Mouse (Mus musculus) ovary, adult 18-20 months (tissue): ENCODE measurements around the gene Klra7.
"Not testable (repeated sequence)": the region's sequence is repeated elsewhere in the genome, so short reads cannot be mapped to it uniquely, and the experiment has no call there.

ENCODE experiments used
- DNase-seq: peaks from one replicate; pipeline ENCODE4 v3.0.0; 2022; ENCODE audit warnings: low spot score, mixed read lengths

The Klra7 gene

DNA sequence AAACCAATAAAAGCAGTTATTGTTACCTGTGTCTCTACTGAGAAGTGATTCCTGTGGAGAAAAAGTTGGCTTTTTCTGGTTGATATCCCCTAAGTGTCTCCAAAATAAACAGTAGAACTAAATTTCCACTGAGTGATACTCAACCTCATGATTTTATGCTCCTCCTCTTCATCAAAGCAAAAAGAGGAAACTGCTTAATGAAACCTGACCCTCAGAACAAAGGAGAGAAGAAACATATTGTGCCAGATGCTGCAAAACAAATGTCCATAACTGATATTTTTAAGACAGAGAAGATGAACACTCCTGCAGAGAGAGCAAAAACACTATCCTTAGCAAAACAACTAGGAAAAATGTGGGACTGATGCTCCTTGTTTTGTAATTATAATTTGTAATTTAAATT is at the start of gene Klra7:
Klra7 (minus strand) TSS at position 101 of the 400 bp plus-strand sequence.
- DNase-seq: no peak

DNA sequence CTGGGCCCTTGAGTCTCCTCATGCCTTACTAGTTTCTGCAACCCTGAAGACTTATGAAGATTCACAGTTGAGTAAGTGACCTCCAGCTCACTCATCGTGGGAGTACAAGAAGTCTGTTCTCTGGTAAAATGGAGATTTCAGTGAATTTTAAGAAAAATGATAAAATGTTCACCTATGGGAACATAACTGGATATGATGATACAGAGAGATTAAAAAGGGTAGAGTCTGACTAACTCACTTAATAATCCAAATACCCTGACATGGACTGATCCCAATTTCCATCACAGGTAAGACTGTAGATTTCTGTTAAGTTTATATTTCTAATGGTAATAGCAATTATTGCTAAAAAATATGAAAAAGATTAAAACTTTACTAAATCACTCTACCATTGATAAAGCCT is 48.7 kb upstream of the Klra7 start, which contains the start of gene Klra10:
Klra10 (minus strand) TSS at position 101 of the 400 bp plus-strand sequence.
- not testable (repeated sequence) for DNase-seq

DNA sequence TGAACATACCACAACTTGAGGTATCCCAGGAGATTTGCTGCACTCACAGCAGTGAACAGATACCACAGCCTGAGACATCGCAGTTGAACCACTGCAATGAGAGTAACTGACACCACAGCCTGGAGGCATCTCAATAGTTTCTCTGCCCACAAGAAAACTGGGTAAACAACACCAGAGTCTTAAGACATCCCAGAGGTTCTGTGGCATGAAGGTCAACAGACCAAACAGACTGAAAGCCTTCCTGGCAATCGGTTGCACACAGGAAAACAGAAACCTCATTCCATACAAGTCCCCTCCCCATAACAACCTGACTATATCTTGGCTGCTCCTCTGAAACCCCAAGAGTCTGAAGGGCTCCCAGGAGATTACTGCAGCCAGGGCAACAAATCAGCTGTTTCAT is 22.2 kb upstream of the Klra7 start:
- no peak for DNase-seq

DNA sequence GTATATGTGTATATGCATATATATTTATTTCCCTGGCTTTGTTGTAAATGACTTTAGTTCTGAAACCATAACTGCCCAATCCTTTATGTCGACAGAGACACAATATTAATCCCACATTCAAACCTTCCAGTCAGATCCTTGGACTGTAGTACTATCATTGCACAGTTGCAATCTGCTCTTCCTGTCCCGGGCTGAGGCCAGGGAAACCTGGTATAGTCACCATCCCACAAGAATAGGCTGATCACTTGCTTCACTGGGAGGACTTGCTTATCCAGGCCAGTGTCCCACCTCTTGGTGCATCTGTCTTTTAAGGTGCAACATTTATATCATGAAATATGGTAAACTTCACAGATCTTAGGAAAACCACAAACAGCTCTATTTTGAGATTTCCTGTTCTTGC is 4.4 kb upstream of the Klra7 start:
- no peak for DNase-seq

DNA sequence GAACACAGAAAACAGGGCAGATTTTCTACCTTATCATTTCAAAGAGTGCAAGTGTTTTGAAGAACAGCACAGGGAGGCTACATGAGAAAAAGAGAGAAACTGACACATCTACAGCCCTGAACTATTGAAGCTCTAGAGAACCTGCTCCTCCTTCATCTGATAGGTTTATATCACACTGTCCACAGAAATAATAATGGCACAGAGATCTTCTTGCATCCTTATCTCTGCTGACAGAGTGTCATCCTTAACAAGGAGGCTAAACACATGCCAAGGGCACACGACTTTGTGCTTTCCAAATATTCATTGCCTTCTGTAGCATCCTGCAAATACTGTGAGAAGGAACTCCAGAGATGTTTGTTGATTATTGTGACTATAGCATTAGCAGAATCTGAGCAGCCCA is 3.5 kb upstream of the Klra7 start:
- no peak for DNase-seq

DNA sequence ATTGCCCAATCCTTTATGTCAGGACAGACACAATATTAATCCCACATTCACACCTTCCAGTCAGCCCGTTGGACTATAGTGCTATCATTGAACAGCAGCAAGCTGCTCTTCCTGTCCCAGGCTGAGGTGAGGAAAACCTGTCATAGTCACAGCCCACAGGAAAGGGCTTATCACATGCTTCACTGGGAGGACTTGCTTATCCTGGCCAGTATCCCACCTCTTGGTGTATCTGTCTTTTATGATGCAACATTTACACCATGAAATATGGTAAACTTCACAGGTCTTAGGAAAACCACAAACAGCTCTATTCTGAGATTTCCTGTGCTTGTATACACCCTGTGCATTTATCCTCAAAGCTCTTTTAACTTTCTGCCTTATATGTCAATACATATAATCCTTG is 35.7 kb downstream of the Klra7 start:
- DNase-seq: not testable (repeated sequence)

DNA sequence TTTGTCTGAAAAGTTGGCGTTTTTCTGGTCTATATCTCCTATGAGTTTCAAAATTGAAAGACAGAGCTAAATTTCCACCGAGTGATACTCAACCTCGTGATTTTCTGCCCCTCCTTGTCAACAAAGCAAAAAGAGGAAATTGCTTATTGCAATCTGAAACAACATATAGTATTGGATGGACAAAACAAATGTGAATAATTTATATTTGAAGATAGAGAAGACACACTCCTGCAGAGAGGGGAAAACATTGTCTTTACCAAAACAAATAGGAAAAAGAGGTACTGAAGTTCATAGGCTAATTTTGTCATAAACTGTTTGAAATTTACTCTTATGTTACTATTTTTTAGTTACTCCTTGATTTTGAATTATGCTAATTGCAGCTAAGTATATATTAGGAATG is 40.1 kb downstream of the Klra7 start, which contains the start of gene Klra9:
Klra9 (minus strand) TSS at position 101 of the 400 bp plus-strand sequence.
- not testable (repeated sequence) for DNase-seq
